Mouse (Mus musculus) intestine, embryonic 15.5 days (tissue): ENCODE data around the gene Ctns. TPM values are rescaled to one million over a fixed set of nuclear protein-coding genes. Genes with fewer than 3 reads are reported as not detected.

ENCODE experiments used
- ATAC-seq: fragments of 200-750 bp; cut with Nextera tagmentation; 2 replicates; pipeline ENCODE4 v1.8.0; 2017; ENCODE audit warnings: moderate TSS enrichment, moderate library complexity
- H3K27ac ChIP-seq: fragments of 300-500 bp; sonication (generic); 2 replicates; pipeline ENCODE4 v1.5.1; 2015; ENCODE audit warnings: mild to moderate bottlenecking, inconsistent platforms
- H3K27me3 ChIP-seq: fragments of 300-500 bp; sonication (generic); replicated peaks from 2 replicates; pipeline ENCODE4 v1.6.1; 2015; ENCODE audit warnings: inconsistent platforms
- H3K36me3 ChIP-seq: fragments of 300-500 bp; sonication (generic); 2 replicates; pipeline ENCODE4 v1.6.1; 2015; ENCODE audit warnings: inconsistent platforms
- H3K4me1 ChIP-seq: fragments of 300-500 bp; sonication (generic); replicated peaks from 2 replicates; pipeline ENCODE4 v1.6.1; 2015; ENCODE audit warnings: inconsistent platforms
- H3K4me2 ChIP-seq: fragments of 300-500 bp; sonication (generic); replicated peaks from 2 replicates; pipeline ENCODE4 v1.6.1; 2015; ENCODE audit warnings: mild to moderate bottlenecking, inconsistent platforms
- H3K4me3 ChIP-seq: fragments of 300-500 bp; sonication (generic); replicated peaks from 2 replicates; pipeline ENCODE4 v1.5.1; 2015; ENCODE audit warnings: inconsistent platforms
- H3K9ac ChIP-seq: fragments of 300-500 bp; sonication (generic); 2 replicates; pipeline ENCODE4 v1.6.1; 2015; ENCODE audit warnings: inconsistent platforms
- H3K9me3 ChIP-seq: fragments of 300-500 bp; sonication (generic); 2 replicates; pipeline ENCODE4 v1.6.1; 2016; ENCODE audit warnings: inconsistent platforms
- WGBS: fragments of 180-500 bp; shearing (Covaris S2); methylation state at CpG from one replicate; pipeline ENCODE4 v1.1.7; 2015; 5-methylcytosine and 5-hydroxymethylcytosine counted together
- polyA plus RNA-seq: library from polyadenylated mRNA; unstranded; fragments of >200 nt; fragmentation: Nextera tagmentation; extraction: Ambion mirVana; gene quantifications from 2 replicates; pipeline ENCODE4 v1.2.1, GENCODE M21; 2015

The Ctns gene
- polyA plus RNA-seq, 1 experiment from 2014 or later = 23.8 TPM

DNA sequence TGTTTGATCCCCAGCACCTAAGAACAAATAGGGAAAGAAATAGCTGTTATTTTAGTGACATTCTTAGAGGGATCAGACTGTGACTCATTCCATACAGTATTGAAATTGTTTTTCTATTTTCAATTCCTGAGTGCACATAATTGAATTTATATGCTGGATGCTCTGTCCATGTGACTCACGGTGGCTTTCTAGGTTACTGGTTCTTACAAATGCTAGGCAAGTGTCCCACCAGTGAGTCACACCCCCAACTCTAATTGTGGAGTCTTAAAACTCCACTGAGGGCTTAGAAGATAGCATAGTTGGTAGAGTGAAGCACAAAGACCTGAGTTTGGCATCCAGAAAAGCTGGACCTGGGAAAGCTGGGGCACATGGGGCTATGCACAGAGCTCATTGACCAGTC is 21.8 kb upstream of the Ctns start:
- Histone ChIP-seq H3K4me2 (no peak overlapping the region), H3K36me3 (no peaks in the 10 kb centered on the region), H3K27me3 (no peaks in the 10 kb centered on the region), H3K9ac (no peak overlapping the region), H3K4me1 (no peaks in the 10 kb centered on the region), H3K9me3 (no peaks in the 10 kb centered on the region), H3K4me3 (no peak overlapping the region), H3K27ac (no peak overlapping the region)
- no peak for ATAC-seq
- 89% methylated on average over 1 of the region's 1 CpGs for WGBS

DNA sequence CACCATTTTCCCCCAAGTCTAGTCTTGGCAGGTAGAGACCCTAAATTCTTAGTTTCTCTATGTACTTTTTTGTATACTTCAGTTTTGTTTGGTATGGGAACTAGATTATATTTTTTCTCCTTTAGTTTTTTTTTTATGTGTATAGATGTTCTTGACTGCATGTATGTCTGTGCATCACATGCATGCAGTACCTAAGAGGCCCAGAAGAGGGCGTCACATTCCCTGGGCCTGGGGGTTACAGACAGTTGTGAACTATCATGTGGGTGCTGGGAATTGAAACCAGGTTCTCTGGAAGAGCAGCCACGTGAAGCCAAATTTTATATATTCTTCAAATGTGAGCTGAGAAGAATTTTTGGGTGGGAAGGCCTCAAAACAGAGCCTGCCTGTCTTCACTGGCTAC is 20.8 kb upstream of the Ctns start:
- H3K4me2 ChIP-seq = no peak overlapping the region
- no peak for ATAC-seq
- H3K27me3 ChIP-seq = no peaks in the 10 kb centered on the region
- H3K36me3 ChIP-seq = no peaks in the 10 kb centered on the region
- no peak overlapping the region for H3K4me3 ChIP-seq
- H3K9me3 ChIP-seq = no peaks in the 10 kb centered on the region
- H3K9ac ChIP-seq = no peak overlapping the region
- no peaks in the 10 kb centered on the region for H3K4me1 ChIP-seq
- no peak overlapping the region for H3K27ac ChIP-seq
- 64% methylated on average over 2 of the region's 2 CpGs for WGBS

DNA sequence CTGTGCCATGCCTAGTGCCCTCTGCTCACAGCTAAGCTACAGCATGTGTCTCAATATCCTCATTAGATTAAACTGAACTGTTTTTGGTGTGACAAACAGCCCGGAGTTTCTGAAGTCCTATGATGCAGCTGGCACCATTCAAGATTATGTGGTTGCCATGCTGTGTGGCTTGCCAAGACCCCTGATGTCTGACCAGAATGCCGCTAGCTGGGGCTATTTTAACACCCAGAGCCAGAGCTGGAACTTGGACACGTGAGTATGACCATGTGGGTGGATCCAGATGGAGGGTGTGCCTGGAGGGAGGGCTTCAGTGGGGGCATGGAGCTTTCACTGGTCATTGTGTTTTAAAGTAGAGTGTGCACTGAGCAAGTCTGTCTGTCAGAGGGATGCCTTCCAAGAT is 15.1 kb upstream of the Ctns start:
- Histone ChIP-seq H3K4me3 (no peak overlapping the region), H3K36me3 (no peaks in the 10 kb centered on the region)
- WGBS = 79% methylated on average over 3 of the region's 3 CpGs

DNA sequence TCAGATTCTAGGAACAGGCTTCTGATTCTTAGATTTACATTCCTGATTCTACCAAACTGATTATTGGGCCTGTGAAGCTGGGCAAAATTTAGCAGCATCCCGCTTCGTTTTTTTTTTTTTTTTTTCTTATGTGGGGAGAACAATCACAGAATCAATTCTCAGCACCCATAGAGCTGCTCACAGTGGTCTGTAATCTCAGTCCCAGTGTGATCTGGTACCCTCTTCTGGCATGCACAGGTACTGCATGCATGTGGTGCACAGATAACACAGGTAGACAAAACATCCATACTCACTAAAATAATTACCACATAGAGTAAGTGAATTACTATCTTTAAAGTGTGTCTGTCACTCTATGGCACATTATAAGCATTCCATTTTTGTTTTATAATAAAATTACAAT is 8.8 kb upstream of the Ctns start:
- H3K4me1 ChIP-seq = no peaks in the 10 kb centered on the region
- H3K36me3 ChIP-seq = no peaks in the 10 kb centered on the region
- H3K9me3 ChIP-seq = no peaks in the 10 kb centered on the region
- WGBS = 79% methylated on average over 2 of the region's 2 CpGs
- no peak for ATAC-seq
- H3K4me2 ChIP-seq = no peak overlapping the region
- H3K9ac ChIP-seq = no peak overlapping the region
- no peak overlapping the region for H3K27ac ChIP-seq
- no peak overlapping the region for H3K4me3 ChIP-seq
- no peaks in the 10 kb centered on the region for H3K27me3 ChIP-seq

More for the DNA sequence above, 15.1 kb upstream of the Ctns start:
- Histone ChIP-seq H3K27ac (no peak overlapping the region), H3K4me2 (no peak overlapping the region), H3K9ac (no peak overlapping the region), H3K27me3 (no peaks in the 10 kb centered on the region), H3K9me3 (no peaks in the 10 kb centered on the region), H3K4me1 (no peaks in the 10 kb centered on the region)
- no peak for ATAC-seq

DNA sequence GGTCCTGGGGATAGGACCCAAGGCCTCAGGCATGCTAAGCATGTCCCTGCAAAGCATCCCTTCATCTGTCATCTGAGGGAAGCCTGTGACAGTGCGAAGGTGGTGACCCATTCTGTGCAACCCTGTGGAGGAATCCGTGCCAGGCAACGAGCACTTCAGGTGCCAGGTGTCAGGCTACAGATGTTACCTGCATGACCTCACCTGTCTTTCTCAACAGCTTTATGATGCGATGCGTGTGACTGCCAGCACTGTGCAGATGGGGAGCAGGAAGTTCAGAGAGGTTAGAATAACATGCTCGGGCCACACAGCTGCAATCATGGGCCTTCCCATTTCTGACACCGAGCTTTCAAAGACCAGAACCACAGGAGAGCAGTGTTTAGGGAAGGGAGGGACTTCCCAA is 6.4 kb upstream of the Ctns start:
- H3K4me2 ChIP-seq = no peak overlapping the region
- no peaks in the 10 kb centered on the region for H3K4me1 ChIP-seq
- H3K4me3 ChIP-seq = no peak overlapping the region
- H3K27me3 ChIP-seq = no peaks in the 10 kb centered on the region
- WGBS = 70% methylated on average over 7 of the region's 7 CpGs
- no peak for ATAC-seq
- H3K36me3 ChIP-seq = no peaks in the 10 kb centered on the region
- H3K9me3 ChIP-seq = no peaks in the 10 kb centered on the region
- no peak overlapping the region for H3K27ac ChIP-seq
- no peak overlapping the region for H3K9ac ChIP-seq

DNA sequence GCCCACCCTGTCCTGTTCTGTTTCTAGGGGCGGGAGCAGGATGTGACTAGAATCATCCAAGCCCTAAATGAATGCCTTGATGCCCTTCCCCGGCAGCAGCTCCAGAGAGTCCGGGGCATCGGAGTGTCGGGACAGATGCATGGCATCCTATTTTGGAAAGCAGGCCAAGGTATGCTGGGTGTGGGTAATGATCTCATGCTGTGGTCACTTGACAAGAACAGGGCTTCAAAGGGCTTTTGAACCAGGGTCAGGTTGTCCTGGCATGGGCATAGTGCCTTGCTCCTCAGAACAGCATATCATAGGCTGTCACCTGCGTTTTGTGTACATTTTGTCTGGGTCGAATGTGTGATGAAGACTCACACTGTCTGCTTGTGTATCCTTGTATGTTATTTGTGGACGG is 5.1 kb upstream of the Ctns start:
- Histone ChIP-seq H3K9me3 (no peaks in the 10 kb centered on the region), H3K9ac (no peak overlapping the region), H3K4me1 (peaks cover 5% of the 10 kb centered on the region; the same call in 1 of the 2 replicates), H3K27ac (no peak overlapping the region), H3K4me2 (no peak overlapping the region), H3K4me3 (no peak overlapping the region), H3K36me3 (no peaks in the 10 kb centered on the region), H3K27me3 (no peaks in the 10 kb centered on the region)
- ATAC-seq = no peak
- 84% methylated on average over 8 of the region's 8 CpGs for WGBS

DNA sequence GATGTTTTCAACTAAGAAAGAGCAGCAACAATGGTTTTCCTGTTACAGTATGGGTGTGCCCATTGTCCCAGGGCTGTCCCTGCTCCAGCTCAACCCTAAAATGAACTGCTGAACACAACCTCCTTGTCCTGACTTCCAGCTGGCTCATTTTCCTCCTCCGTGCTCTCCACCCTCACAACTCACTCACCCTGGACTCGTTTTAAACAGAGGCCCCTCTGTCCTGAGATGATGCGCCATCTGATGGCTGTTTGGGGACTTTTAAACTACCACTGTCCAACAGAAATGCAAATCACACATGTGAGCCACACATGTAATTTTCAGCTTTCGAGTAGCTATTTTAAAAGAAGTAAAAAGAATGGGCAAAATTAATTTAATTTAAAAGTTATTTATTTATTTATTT is 2.8 kb upstream of the Ctns start:
- H3K4me2 ChIP-seq = no peak overlapping the region
- no peaks in the 10 kb centered on the region for H3K27me3 ChIP-seq
- no peak overlapping the region for H3K27ac ChIP-seq
- no peaks in the 10 kb centered on the region for H3K36me3 ChIP-seq
- WGBS = 36% methylated on average over 4 of the region's 4 CpGs
- H3K9me3 ChIP-seq = no peaks in the 10 kb centered on the region
- no peak overlapping the region for H3K4me3 ChIP-seq
- ATAC-seq = no peak
- peaks cover 11% of the 10 kb centered on the region; the same call in 1 of the 2 replicates for H3K4me1 ChIP-seq
- H3K9ac ChIP-seq = no peak overlapping the region

DNA sequence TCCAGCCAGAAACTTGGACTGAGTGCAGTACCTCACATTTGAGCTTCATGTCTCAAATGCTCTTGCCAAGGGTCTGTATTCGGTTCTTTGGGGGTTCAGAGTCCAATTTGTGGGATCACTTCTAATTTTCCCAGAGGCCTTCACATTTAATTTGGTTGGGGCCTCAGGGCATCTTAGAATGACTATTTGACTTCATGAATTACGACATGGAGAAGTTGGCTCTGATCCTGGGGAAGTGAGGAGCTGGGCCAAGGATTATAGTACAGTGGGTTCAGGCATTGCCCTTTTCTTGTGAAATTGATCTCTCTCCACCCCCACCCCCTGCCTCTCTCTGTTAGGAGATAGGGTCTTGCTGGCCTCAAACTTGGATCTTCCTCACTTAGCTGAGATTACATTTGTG is 2.2 kb upstream of the Ctns start:
- Histone ChIP-seq H3K9ac (no peak overlapping the region), H3K36me3 (no peaks in the 10 kb centered on the region), H3K4me3 (no peak overlapping the region), H3K4me2 (no peak overlapping the region), H3K27me3 (no peaks in the 10 kb centered on the region), H3K27ac (no peak overlapping the region), H3K4me1 (peaks cover 11% of the 10 kb centered on the region; the same call in 1 of the 2 replicates), H3K9me3 (no peaks in the 10 kb centered on the region)
- ATAC-seq = no peak
- WGBS = 72% methylated on average over 2 of the region's 2 CpGs

DNA sequence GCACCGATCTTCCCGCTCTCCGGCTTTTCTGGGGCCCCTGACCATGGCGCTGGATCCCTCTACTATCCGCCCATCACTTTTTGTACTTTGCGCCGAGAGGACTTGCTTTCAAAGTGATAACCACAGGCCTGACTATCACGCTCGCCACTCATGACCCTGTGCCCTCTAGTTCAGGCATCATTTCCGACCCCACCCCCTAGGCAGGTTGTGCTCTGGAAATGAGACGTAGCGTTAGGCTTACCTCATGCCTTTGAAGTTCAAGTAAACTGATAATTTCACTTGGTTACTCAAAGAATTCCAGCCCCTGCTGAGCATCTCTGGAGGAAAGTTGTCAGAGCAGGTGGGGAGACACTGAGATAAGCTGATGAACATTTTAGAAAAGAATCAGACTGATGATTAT is 1.0 kb upstream of the Ctns start:
- Histone ChIP-seq H3K4me2 (peak overlapping the region; percentile 98), H3K36me3 (no peaks in the 10 kb centered on the region), H3K4me3 (peak overlapping the region; percentile 79), H3K4me1 (peaks cover 11% of the 10 kb centered on the region; the same call in 1 of the 2 replicates), H3K27me3 (no peaks in the 10 kb centered on the region), H3K9ac (peak overlapping the region; percentile 81), H3K9me3 (no peaks in the 10 kb centered on the region), H3K27ac (0 out of 2 replicates have a peak overlapping the region, but pooled peaks have one; percentile 44)
- under 1% methylated on average over 12 of the region's 12 CpGs for WGBS
- peak; percentile 11; the same call in 1 of the 2 replicates for ATAC-seq

DNA sequence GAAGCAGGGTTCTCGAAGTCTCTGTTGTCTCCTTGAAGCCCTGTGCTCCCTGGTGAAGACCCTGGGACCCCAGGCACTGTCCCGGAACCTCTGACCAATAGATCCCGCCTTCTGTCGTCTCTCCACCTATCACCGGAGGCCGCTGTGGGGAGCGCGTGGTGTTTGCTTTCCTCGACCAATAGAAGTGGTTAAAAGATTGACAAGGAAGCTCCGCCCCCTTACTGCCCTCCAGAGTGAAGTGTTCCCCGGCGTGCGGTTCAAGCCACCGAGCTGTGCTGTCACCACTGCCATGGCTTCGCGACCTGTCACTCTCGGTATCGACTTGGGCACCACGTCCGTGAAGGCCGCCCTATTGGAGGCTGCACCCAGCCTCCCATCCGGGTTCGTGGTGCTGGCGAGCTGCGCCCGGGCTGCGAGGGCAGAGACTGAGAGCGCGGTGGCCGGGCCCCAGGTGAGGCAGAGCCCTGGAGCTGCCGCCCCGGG is 429 bp upstream of the Ctns start, which contains the start of gene Shpk:
TSS of gene Shpk (plus strand) at position 231 of the 483 bp plus-strand sequence.
- 0% methylated on average over 32 of the region's 32 CpGs for WGBS
- ATAC-seq = peak; percentile 99

DNA sequence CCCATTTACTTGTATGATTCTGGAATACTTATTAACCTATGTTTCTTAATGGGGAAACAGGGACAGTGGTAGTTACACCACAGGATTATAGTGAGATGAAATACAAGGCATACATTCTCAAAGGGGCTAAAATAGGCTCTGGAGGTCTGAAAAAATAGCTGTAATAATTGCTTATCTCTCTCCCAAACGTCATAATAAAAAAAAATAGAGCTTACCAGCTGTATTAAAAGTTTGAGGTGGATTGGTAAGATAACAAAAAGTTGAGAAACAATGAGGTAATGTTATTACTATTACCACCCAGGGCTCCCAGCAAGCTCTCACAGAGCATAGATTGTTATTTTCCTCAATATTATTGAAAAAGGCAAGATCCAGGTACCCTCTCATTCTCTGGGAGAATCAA is 652 bp downstream of the Ctns start:
- peak overlapping the region; percentile 98 for H3K4me2 ChIP-seq
- WGBS = 0% methylated on average over 1 of the region's 1 CpGs
- H3K9me3 ChIP-seq = no peaks in the 10 kb centered on the region
- no peaks in the 10 kb centered on the region for H3K36me3 ChIP-seq
- H3K27me3 ChIP-seq = no peaks in the 10 kb centered on the region
- peaks cover 11% of the 10 kb centered on the region; the same call in 1 of the 2 replicates for H3K4me1 ChIP-seq
- ATAC-seq = no peak
- no peak overlapping the region for H3K27ac ChIP-seq
- H3K4me3 ChIP-seq = peak overlapping the region; percentile 79
- peak overlapping the region; percentile 51 for H3K9ac ChIP-seq

More for the DNA sequence above, 429 bp upstream of the Ctns start, which contains the start of gene Shpk:
- peaks cover 11% of the 10 kb centered on the region; the same call in 1 of the 2 replicates for H3K4me1 ChIP-seq
- H3K27me3 ChIP-seq = no peaks in the 10 kb centered on the region
- peak within 1 kb of the TSS; percentile 81 for H3K9ac ChIP-seq
- H3K27ac ChIP-seq = peak within 1 kb of the TSS; percentile 44; the same call in 1 of the 2 replicates
- no peaks in the 10 kb centered on the region for H3K36me3 ChIP-seq
- peak within 1 kb of the TSS; percentile 79 for H3K4me3 ChIP-seq
- no peaks in the 10 kb centered on the region for H3K9me3 ChIP-seq
- H3K4me2 ChIP-seq = peak within 1 kb of the TSS; percentile 98

DNA sequence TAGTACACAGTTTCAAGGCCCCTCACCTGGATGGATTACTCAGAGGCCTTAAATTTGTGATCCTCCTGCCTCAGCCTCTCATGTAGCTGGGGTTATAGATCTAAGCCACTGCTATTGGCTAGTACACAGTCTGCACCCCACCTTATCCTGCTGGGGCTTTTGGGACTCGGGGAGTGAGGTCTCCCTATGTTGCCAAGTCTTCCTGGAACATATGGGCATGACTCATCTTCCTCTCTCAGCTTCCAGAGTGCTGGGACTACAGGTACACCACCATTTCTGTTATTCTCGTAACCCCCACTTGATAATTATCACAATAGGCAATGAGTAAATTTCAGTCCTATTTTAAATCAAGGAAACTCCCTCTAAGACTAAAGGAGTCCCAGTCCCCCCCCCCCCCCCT is 4.4 kb downstream of the Ctns start:
- Histone ChIP-seq H3K4me3 (no peak overlapping the region), H3K27me3 (no peaks in the 10 kb centered on the region), H3K9ac (no peak overlapping the region), H3K4me1 (0 out of 2 replicates have a peak, but pooled peaks cover 6% of the 10 kb centered on the region), H3K27ac (no peak overlapping the region), H3K4me2 (no peak overlapping the region), H3K36me3 (peaks cover 5% of the 10 kb centered on the region; the same call in 1 of the 2 replicates), H3K9me3 (no peaks in the 10 kb centered on the region)
- ATAC-seq = no peak
- WGBS = 68% methylated on average over 2 of the region's 2 CpGs

DNA sequence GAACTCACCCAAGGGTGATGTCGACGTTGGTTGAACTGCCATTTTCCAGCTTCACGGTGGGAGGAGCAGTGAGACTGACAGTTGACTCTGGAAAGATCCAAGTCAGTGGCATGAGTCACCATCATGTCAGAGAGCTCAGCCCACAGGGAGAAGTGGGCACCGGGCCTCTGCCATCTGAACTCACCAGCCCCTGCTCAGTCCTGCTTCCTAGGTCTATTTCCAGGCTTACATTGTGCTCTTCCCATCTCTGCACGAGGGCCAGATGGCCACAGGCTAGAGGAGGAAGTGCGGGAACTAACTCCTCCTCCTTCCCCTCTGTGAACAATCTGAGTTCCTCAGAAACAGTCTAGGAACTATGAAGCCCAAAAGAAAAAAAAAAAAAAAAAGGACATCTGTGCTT is 5.8 kb downstream of the Ctns start:
- WGBS = 74% methylated on average over 6 of the region's 6 CpGs
- no peaks in the 10 kb centered on the region for H3K27me3 ChIP-seq
- H3K4me3 ChIP-seq = no peak overlapping the region
- H3K36me3 ChIP-seq = peaks cover 5% of the 10 kb centered on the region; the same call in 1 of the 2 replicates
- no peaks in the 10 kb centered on the region for H3K9me3 ChIP-seq
- no peak for ATAC-seq
- H3K9ac ChIP-seq = no peak overlapping the region
- H3K4me1 ChIP-seq = 0 out of 2 replicates have a peak, but pooled peaks cover 6% of the 10 kb centered on the region
- H3K27ac ChIP-seq = no peak overlapping the region
- H3K4me2 ChIP-seq = no peak overlapping the region
